Mouse (Mus musculus): ENCODE data around the gene Wdr95. TPM values are rescaled to one million over a fixed set of nuclear protein-coding genes. Genes with fewer than 3 reads are reported as not detected.

The Wdr95 gene
- not detected in 2 replicates for polyA plus RNA-seq (2014; fragmentation: Nextera tagmentation; extraction: Ambion mirVana)

DNA sequence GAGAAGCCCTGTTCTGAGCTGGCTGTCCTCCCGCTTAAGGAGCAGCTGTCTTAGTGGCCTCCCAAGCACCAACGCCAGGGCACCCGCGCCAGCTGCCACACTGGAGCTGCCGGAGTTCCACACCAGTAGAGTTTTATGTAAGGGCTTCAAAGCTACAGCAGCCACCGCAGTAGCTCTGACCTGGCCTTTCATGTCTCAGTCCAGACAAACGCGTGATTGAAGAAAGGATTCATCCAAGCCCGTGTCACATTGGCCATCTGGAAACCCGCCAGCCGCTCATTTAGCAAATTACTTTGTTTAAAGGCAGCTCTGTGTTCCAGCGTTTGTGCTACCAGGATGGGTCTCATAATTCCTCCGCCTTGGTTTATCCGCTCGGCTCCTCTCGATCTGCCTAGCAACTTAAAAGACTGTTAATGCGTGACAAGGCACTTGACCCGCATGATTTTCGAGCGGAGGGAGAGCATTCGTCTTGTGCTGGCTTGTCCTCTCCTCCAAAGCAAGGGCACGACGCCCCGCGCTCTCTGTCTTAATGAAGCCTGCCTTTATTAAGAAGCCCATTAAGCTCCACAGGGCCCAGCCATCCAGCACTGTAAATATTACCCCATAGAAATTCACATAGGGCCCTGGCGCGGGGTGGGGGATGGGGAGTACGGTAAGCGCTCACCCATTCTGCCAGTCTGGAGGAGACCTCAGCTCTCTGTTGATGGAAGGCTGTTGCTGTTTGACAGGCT is at the start of gene Wdr95:
Gene Wdr95 (plus strand): TSS at position 681 of the 731 bp plus-strand sequence.
- no peaks in the 10 kb centered on the region for H3K36me3 ChIP-seq (ENCODE audit: control insufficient read depth, insufficient read depth, low read length)

DNA sequence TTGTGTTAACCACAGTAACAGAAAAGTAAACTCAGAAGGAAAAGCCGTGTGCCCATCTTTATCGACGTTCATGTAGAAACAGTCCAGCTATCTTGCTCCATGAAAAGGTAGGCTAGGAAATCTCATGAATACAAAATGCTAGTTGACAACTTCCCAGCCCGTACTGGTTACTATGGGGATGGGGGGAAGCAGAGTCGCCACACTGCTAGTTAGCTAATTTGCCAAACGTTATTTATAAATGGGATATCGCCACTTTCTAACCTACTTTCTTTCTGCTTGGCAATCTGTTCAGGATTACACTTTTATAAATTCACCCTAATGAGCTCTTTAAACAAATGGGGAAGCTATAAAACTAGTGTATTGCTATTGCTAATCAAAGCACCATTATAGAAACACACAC is 46.6 kb upstream of the Wdr95 start:
- no peak overlapping the region for H3K27ac ChIP-seq (ENCODE audit: low read depth, low read length)
- H3K9me3 ChIP-seq (ENCODE audit: control insufficient read depth, low read length), result no peaks in the 10 kb centered on the region
- H3K4me1 ChIP-seq (replicated peaks; ENCODE audit: control insufficient read depth, insufficient read depth, low read length), result no peaks in the 10 kb centered on the region
- H3K27me3 ChIP-seq (ENCODE audit: control insufficient read depth, insufficient read depth, low read length), result no peaks in the 10 kb centered on the region
- no peak overlapping the region for H3K9ac ChIP-seq (ENCODE audit: low read depth, low read length)
- H3K4me3 ChIP-seq (ENCODE audit: low read depth, low read length), result no peak overlapping the region
- H3K36me3 ChIP-seq (ENCODE audit: control insufficient read depth, insufficient read depth, low read length), result no peaks in the 10 kb centered on the region
- H3K4me2 ChIP-seq (replicated peaks; ENCODE audit: low read depth, low read length), result no peak overlapping the region
- 91% methylated on average over 7 of the region's 7 CpGs for WGBS
- ATAC-seq (ENCODE audit: low FRiP score), result no peak
- DNase-seq (ENCODE audit: low spot score), result no peak

More for the DNA sequence above, at the start of gene Wdr95:
- peak; percentile 71 for DNase-seq (ENCODE audit: low spot score)
- WGBS, result 29% methylated on average over 29 of the region's 29 CpGs
- H3K4me3 ChIP-seq (ENCODE audit: low read depth, low read length), result no peak within 1 kb of the TSS
- H3K9me3 ChIP-seq (ENCODE audit: control insufficient read depth, low read length), result no peaks in the 10 kb centered on the region
- peak within 1 kb of the TSS; percentile 56 for H3K27ac ChIP-seq (ENCODE audit: low read depth, low read length)
- no peaks in the 10 kb centered on the region for H3K27me3 ChIP-seq (ENCODE audit: control insufficient read depth, insufficient read depth, low read length)
- H3K4me1 ChIP-seq (replicated peaks; ENCODE audit: control insufficient read depth, insufficient read depth, low read length), result peaks cover 5% of the 10 kb centered on the region; the same call in 1 of the 2 replicates
- ATAC-seq (ENCODE audit: low FRiP score), result peak; percentile 70
- peak within 1 kb of the TSS; percentile 9; the same call in 1 of the 2 replicates for H3K4me2 ChIP-seq (replicated peaks; ENCODE audit: low read depth, low read length)
- H3K9ac ChIP-seq (ENCODE audit: low read depth, low read length), result peak within 1 kb of the TSS; percentile 4; the same call in 1 of the 2 replicates

- no peak for ATAC-seq (ENCODE audit: low FRiP score)
- no peaks in the 10 kb centered on the region for H3K9me3 ChIP-seq (ENCODE audit: control insufficient read depth, low read length)
- no peak for DNase-seq (ENCODE audit: low spot score)
- H3K4me3 ChIP-seq (ENCODE audit: low read depth, low read length), result no peak overlapping the region
- no peaks in the 10 kb centered on the region for H3K27me3 ChIP-seq (ENCODE audit: control insufficient read depth, insufficient read depth, low read length)
- 0 out of 2 replicates have a peak, but pooled peaks cover 3% of the 10 kb centered on the region for H3K4me1 ChIP-seq (replicated peaks; ENCODE audit: control insufficient read depth, insufficient read depth, low read length)
- H3K27ac ChIP-seq (ENCODE audit: low read depth, low read length), result no peak overlapping the region
- WGBS, result 72% methylated on average over 12 of the region's 12 CpGs
- H3K9ac ChIP-seq (ENCODE audit: low read depth, low read length), result no peak overlapping the region
- no peaks in the 10 kb centered on the region for H3K36me3 ChIP-seq (ENCODE audit: control insufficient read depth, insufficient read depth, low read length)
- H3K4me2 ChIP-seq (replicated peaks; ENCODE audit: low read depth, low read length), result no peak overlapping the region
Measured at GRCm38 (mm10) chr5:149483321-149484052, 45.0 kb upstream of the Wdr95 start.

DNA sequence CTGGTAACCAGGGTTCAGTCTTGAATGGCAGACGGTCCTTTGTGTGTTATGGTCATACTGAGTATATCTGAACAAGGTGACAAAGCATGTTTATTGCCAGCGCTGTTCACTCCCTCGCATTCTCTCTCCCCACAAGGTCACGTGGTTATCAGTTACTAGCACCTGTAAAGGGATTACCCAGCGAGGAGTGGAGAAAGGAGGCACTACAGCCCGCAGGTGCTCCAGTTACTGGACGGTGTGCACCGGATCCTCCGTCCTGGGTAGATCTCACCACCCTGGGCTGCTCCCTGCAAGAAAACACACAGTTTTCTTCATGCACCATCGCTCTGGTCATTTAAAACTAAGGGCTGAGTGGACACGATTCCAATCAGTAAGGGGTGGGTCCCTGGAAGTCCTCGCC is 44.2 kb upstream of the Wdr95 start:
- Histone ChIP-seq H3K36me3 (ENCODE audit: control insufficient read depth, insufficient read depth, low read length) (no peaks in the 10 kb centered on the region), H3K4me3 (ENCODE audit: low read depth, low read length) (no peak overlapping the region), H3K27ac (ENCODE audit: low read depth, low read length) (no peak overlapping the region), H3K27me3 (ENCODE audit: control insufficient read depth, insufficient read depth, low read length) (no peaks in the 10 kb centered on the region), H3K4me1 (replicated peaks; ENCODE audit: control insufficient read depth, insufficient read depth, low read length) (0 out of 2 replicates have a peak, but pooled peaks cover 5% of the 10 kb centered on the region), H3K9me3 (ENCODE audit: control insufficient read depth, low read length) (no peaks in the 10 kb centered on the region), H3K9ac (ENCODE audit: low read depth, low read length) (no peak overlapping the region), H3K4me2 (replicated peaks; ENCODE audit: low read depth, low read length) (no peak overlapping the region)
- WGBS, result 85% methylated on average over 12 of the region's 12 CpGs
- ATAC-seq (ENCODE audit: low FRiP score), result no peak
- DNase-seq (ENCODE audit: low spot score), result no peak

GRCm38 (mm10) chr5:149485447-149485846 is 43.0 kb upstream of the Wdr95 start:
- H3K4me1 ChIP-seq (replicated peaks; ENCODE audit: control insufficient read depth, insufficient read depth, low read length), result 0 out of 2 replicates have a peak, but pooled peaks cover 6% of the 10 kb centered on the region
- H3K27ac ChIP-seq (ENCODE audit: low read depth, low read length), result no peak overlapping the region
- WGBS, result 91% methylated on average over 6 of the region's 6 CpGs
- DNase-seq (ENCODE audit: low spot score), result no peak
- no peaks in the 10 kb centered on the region for H3K36me3 ChIP-seq (ENCODE audit: control insufficient read depth, insufficient read depth, low read length)
- no peaks in the 10 kb centered on the region for H3K27me3 ChIP-seq (ENCODE audit: control insufficient read depth, insufficient read depth, low read length)
- no peak overlapping the region for H3K9ac ChIP-seq (ENCODE audit: low read depth, low read length)
- H3K4me3 ChIP-seq (ENCODE audit: low read depth, low read length), result no peak overlapping the region
- no peaks in the 10 kb centered on the region for H3K9me3 ChIP-seq (ENCODE audit: control insufficient read depth, low read length)
- H3K4me2 ChIP-seq (replicated peaks; ENCODE audit: low read depth, low read length), result no peak overlapping the region
- no peak for ATAC-seq (ENCODE audit: low FRiP score)

DNA sequence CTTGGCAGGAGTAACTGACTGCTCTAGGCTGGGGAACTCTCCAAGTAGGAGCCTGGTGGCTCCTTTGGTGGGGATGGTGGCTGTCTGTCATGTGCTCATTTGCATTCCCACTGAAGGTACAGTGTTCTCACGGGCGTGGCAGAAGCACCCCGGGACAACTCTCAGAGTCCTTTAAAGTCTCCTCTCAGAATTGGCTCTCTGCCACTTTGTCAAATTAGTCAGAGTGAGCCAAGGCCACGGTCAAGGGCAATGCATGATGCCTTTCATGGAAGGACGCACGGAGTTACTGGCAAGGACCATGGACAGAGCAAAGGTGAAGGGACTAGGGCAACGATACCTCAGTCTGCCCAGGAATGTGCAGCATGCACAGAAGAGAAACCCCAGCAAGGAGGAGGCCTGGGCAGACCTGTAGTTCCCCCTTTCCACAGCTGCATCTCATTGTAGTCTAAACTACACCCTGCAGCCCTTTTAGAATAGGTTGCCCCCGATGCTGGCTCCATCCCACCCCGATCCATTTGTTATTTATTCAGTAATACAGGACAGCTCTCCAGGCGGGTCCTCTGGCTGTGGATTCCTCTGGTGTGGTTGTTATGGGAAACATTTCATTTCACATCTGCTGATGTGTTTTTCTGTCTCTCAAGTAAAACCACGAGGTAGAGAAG is 40.0 kb upstream of the Wdr95 start:
- Histone ChIP-seq H3K4me2 (replicated peaks; ENCODE audit: low read depth, low read length) (no peak overlapping the region), H3K4me1 (replicated peaks; ENCODE audit: control insufficient read depth, insufficient read depth, low read length) (0 out of 2 replicates have a peak, but pooled peaks cover 6% of the 10 kb centered on the region), H3K27me3 (ENCODE audit: control insufficient read depth, insufficient read depth, low read length) (no peaks in the 10 kb centered on the region), H3K4me3 (ENCODE audit: low read depth, low read length) (no peak overlapping the region), H3K36me3 (ENCODE audit: control insufficient read depth, insufficient read depth, low read length) (no peaks in the 10 kb centered on the region), H3K9me3 (ENCODE audit: control insufficient read depth, low read length) (no peaks in the 10 kb centered on the region), H3K27ac (ENCODE audit: low read depth, low read length) (peak overlapping the region; percentile 78; the same call in 1 of the 2 replicates), H3K9ac (ENCODE audit: low read depth, low read length) (no peak overlapping the region)
- DNase-seq (ENCODE audit: low spot score) (no peak), ATAC-seq (ENCODE audit: low FRiP score) (peak; percentile 83)
- 24% methylated on average over 11 of the region's 11 CpGs for WGBS

DNA sequence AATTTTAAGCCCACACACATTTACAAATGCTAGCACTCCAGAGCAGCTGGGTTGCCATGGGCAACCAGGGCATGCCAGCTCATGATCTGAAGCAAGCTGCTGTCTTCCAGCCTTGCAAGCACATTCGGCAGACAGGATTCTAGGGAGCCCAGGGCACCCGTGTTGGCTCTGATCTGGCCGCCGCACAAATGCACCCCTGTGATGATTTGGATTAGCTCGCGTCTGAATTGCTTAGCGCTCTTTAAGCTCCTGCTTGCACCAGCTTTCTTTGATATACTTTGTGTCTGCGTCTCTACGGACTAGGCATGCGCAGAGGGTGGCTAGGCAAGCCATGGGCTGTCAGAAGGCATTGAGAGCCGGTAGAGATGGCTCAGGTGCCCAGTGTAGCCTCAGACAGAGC is 39.3 kb upstream of the Wdr95 start:
- WGBS, result 44% methylated on average over 11 of the region's 11 CpGs
- ATAC-seq (ENCODE audit: low FRiP score), result peak; percentile 87
- H3K4me3 ChIP-seq (ENCODE audit: low read depth, low read length), result no peak overlapping the region
- H3K4me1 ChIP-seq (replicated peaks; ENCODE audit: control insufficient read depth, insufficient read depth, low read length), result 0 out of 2 replicates have a peak, but pooled peaks cover 6% of the 10 kb centered on the region
- no peaks in the 10 kb centered on the region for H3K27me3 ChIP-seq (ENCODE audit: control insufficient read depth, insufficient read depth, low read length)
- peak overlapping the region; percentile 78 for H3K27ac ChIP-seq (ENCODE audit: low read depth, low read length)
- peak; percentile 76 for DNase-seq (ENCODE audit: low spot score)
- H3K9ac ChIP-seq (ENCODE audit: low read depth, low read length), result no peak overlapping the region
- no peaks in the 10 kb centered on the region for H3K9me3 ChIP-seq (ENCODE audit: control insufficient read depth, low read length)
- H3K36me3 ChIP-seq (ENCODE audit: control insufficient read depth, insufficient read depth, low read length), result no peaks in the 10 kb centered on the region
- peak overlapping the region; percentile 14; the same call in 1 of the 2 replicates for H3K4me2 ChIP-seq (replicated peaks; ENCODE audit: low read depth, low read length)

DNA sequence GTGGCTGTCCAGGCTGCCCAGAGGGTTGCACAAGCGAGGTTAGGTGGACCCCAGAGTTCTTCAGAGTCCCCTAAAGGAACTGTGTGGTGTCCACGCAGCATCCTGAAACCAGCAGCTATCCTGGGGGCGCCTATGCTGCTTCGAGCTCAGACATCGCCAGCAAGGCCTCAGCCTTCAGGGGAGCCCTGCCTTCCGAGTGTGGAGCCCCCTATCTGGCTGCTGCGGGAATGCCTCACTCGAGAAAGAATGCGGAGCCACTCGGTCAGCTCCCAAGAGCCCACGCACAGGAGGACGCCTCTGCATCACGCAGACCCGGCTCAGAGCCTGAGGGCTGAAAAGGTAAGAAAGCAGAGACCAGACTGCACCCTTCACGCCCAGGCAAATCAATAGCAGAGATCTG is 38.2 kb upstream of the Wdr95 start:
- no peak overlapping the region for H3K9ac ChIP-seq (ENCODE audit: low read depth, low read length)
- no peak for ATAC-seq (ENCODE audit: low FRiP score)
- no peak overlapping the region for H3K4me3 ChIP-seq (ENCODE audit: low read depth, low read length)
- H3K4me1 ChIP-seq (replicated peaks; ENCODE audit: control insufficient read depth, insufficient read depth, low read length), result 0 out of 2 replicates have a peak, but pooled peaks cover 6% of the 10 kb centered on the region
- H3K9me3 ChIP-seq (ENCODE audit: control insufficient read depth, low read length), result no peaks in the 10 kb centered on the region
- H3K36me3 ChIP-seq (ENCODE audit: control insufficient read depth, insufficient read depth, low read length), result no peaks in the 10 kb centered on the region
- WGBS, result 59% methylated on average over 15 of the region's 15 CpGs
- H3K27ac ChIP-seq (ENCODE audit: low read depth, low read length), result no peak overlapping the region
- H3K27me3 ChIP-seq (ENCODE audit: control insufficient read depth, insufficient read depth, low read length), result no peaks in the 10 kb centered on the region
- no peak overlapping the region for H3K4me2 ChIP-seq (replicated peaks; ENCODE audit: low read depth, low read length)
- DNase-seq (ENCODE audit: low spot score), result no peak

All from hindbrain, embryonic 11.5 days (tissue).